Mouse (Mus musculus) left cerebral cortex, postnatal 14 days (tissue): ENCODE results near the gene Hoxc8. TPM values are rescaled to one million over a fixed set of nuclear protein-coding genes. Genes with fewer than 3 reads are reported as not detected.

Experiments
- DNase-seq, 2 experiments: peaks; one replicate each; pipeline ENCODE4 v3.0.0; 2021 to 2022; ENCODE audit warnings: low spot score in 2 of 2, mixed read lengths in 1 of 2
- intact Hi-C: fragments of 180-260 bp; cut with DNase I; formaldehyde crosslinking; loops from one replicate; pipeline ENCODE4 v1.15.1; 2025
- long read RNA-seq, 2 experiments: library from polyadenylated mRNA; stranded (forward); transcript quantifications; one replicate each; pipeline ENCODE4 v2.0.0; 2021
- total RNA-seq, 2 experiments: library from RNA; stranded (reverse); gene quantifications; 2 replicates each; pipeline ENCODE4 v1.2.3; 2021

Hoxc8 gene
- not detected for total RNA-seq
- long read RNA-seq, experiment 1, result 0 reads
- long read RNA-seq, experiment 2, result 0 reads

- DNase-seq, result no peak
- intact Hi-C loops, result no loop called here
Observed at GRCm38 (mm10) chr15:102990461-102991397, at the start of gene Hoxc8. TSS of gene Hoxc8 (plus strand) at chr15:102990607.

GRCm38 (mm10) chr15:102942739-102943467 lies 47.5 kb upstream of the Hoxc8 start:
- intact Hi-C loops, result no loop called here
- no peak for DNase-seq

DNA sequence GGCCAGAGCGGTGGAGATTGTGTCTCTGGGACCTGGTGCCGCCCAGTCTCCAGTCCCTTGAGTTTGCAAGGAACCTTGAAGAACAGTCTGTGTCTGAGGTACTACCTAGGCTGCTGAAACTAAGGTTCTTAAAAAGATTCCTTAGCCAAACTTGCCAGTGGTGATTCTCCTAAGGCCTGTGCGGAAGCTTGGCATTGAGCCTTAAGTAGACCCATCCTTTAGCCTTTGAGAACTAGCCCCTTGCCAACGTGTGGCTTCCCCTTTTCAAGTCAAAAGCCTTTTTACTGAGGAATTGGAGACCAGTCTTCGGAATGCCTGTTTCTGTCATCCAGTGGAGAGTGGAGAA lies 47.0 kb upstream of the Hoxc8 start:
- no peak for DNase-seq
- intact Hi-C loops, result no loop called here

- intact Hi-C loops, result no loop called here
- DNase-seq, result no peak
Observed at GRCm38 (mm10) chr15:102945185-102946077, 45.0 kb upstream of the Hoxc8 start.

GRCm38 (mm10) chr15:102947276-102947675 lies 43.1 kb upstream of the Hoxc8 start:
- no peak for DNase-seq
- intact Hi-C loops, result no loop called here

- intact Hi-C loops, result no loop called here
- DNase-seq, result no peak
Observed at GRCm38 (mm10) chr15:102948842-102949241, 41.6 kb upstream of the Hoxc8 start.

GRCm38 (mm10) chr15:102949696-102950095 lies 40.7 kb upstream of the Hoxc8 start:
- DNase-seq, result no peak
- intact Hi-C loops, result no loop called here

DNA sequence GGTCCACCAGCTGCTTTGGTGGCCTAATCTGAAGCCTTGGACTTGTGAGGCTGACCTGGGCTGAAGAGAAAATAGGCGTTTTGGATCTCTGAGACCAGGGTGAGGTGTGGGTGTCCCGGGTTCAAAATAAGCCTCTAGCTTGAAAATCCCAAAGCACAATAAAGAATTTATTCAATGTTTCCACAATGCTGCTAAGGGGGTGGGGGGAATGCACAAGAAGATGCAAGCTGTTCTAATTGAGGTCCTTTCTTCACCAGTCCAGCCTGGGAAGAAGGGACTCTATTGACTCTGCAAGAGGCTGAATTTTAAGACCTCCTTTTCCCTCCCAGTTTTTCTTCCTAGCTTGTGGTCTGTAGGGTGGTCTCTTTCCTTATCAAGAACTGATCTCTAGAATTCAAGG lies 39.5 kb upstream of the Hoxc8 start:
- no peak for DNase-seq
- intact Hi-C loops, result no loop called here

GRCm38 (mm10) chr15:102953561-102953960 lies 36.8 kb upstream of the Hoxc8 start:
- intact Hi-C loops, result no loop called here
- no peak for DNase-seq

- no peak for DNase-seq
- intact Hi-C loops, result no loop called here
Observed at GRCm38 (mm10) chr15:102954192-102955006, 36.0 kb upstream of the Hoxc8 start, which contains the start of gene Hoxc11. TSS of gene Hoxc11 (plus strand) at chr15:102954427.

GRCm38 (mm10) chr15:102955007-102955382 lies 35.4 kb upstream of the Hoxc8 start:
- DNase-seq, result no peak
- intact Hi-C loops, result no loop called here

DNA sequence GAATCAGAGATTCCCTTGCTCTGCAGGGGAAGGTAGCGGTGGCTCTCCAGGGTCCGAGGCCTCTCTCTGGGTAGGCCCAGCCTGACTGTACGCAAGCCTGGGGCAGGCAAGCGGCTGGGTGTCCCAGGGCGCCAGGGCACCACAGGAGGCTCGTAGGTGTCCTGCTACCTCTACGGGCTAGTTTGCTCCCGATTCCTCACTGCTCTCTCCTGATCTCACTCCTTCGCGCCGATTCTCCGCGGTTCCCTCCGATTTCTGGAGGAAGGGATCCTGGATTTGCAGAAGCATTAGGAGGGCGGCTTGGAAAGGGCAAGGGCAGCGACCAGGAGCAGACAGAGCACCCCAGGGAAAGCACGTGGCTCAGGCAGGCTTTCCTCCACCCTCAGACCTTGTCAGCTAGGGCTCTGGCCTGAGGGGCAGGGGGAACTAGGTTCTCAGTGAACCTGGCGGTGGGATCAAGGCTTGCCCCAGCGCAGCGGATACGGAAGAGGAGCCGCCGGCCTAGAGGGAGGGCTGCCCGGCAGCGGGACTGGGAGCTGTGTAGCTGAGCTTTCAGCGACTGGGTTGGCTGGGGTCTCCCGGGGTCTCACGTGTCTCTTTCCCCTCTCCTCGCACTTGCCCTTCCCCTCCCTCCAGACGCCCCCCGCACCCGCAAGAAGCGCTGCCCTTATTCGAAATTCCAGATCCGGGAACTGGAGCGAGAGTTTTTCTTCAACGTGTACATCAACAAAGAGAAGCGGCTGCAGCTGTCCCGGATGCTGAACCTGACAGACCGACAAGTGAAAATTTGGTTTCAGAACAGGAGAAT lies 34.4 kb upstream of the Hoxc8 start:
- intact Hi-C loops, result no loop called here

GRCm38 (mm10) chr15:102956906-102957305 lies 33.5 kb upstream of the Hoxc8 start:
- no peak for DNase-seq
- intact Hi-C loops, result no loop called here

More for the DNA sequence above, 34.4 kb upstream of the Hoxc8 start:
- no peak for DNase-seq

DNA sequence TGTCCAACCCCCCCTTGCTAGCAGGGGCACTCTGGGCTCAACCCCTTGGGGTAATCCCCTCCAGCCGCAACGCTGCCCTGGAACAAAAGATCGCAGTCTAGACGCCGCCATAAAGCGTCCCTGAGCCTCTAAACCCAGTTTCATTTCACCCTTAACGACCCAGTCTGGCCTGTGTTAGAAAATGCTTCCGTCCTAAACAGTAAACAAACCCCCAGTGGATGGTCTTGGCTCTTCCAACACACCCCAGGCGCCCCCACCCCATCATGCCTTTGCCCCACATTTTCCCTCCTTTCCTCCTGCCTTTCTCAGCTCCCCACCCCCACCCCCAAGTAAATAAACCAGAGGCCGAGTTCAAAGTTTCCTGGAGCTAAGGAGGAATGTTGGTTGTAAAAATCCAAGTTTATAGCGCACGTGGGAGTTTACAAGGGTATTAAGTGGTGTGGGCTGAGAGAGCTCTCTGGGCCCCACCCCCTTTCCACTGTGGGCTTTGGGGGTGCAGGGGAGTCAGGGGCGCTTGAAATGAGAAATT lies 30.7 kb upstream of the Hoxc8 start:
- no peak for DNase-seq
- intact Hi-C loops, result loop anchor here (10.0 kb wide), 1 partner anchor 265 kb away; no protein-coding TSS in a partner anchor

DNA sequence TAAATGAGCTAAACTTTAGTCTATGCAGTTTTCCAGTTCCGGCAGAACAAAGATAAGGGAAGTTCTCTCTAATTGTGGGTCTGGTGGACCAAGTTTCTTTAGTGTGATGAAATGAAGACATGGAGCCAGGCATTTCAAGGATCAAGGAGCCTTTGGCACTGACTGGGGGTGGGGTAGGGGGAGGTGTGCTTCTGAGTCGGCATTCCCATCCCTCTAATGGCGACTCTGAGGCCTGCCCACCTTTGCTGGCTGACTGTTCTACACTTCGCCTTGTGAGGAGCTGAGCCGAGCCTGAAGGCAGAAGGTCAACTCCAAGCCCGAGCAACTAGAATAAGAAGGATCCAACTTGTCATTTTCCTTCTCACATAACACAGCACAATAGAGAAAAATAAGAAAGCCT lies 28.7 kb upstream of the Hoxc8 start:
- intact Hi-C loops, result loop anchor here (10.0 kb wide), 1 partner anchor 267 kb away; no protein-coding TSS in a partner anchor

GRCm38 (mm10) chr15:102962492-102962891 lies 27.9 kb upstream of the Hoxc8 start:
- intact Hi-C loops, result loop anchor here (10.0 kb wide), 1 partner anchor 268 kb away; no protein-coding TSS in a partner anchor
- DNase-seq, result no peak

More for the DNA sequence above, 28.7 kb upstream of the Hoxc8 start:
- no peak for DNase-seq

DNA sequence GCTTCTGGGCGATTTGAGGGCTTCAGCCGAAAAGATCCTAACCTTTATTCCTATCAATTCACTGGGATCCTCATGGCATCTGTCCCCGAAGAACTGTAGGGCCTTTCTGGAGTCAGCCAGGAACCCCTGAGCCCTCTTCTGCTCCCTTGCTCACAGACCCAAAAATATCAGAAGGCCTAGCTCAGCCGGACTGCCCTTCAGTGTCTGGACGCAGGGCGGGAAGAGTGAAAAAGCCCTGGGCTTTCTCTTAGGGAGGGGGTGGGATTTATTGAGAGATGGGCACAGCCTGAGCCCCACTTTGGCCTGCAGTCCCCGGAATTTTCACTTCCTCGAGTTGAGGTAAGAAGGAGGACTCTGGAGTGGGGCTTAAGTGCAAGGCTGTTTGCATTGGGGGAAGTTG lies 27.1 kb upstream of the Hoxc8 start:
- no peak for DNase-seq
- intact Hi-C loops, result loop anchor here (10.0 kb wide), 1 partner anchor 268 kb away; no protein-coding TSS in a partner anchor
